Mouse (Mus musculus) embryonic facial prominence, embryonic 10.5 days (tissue): ENCODE measurements at regions not wholly inside any gene's neighbourhood (a gene's known extent, or its start where the extent isn't known, plus 50 kb on each side); places are given as distances from the start of the nearest gene placed in this dataset.

Source experiments
- DNase-seq: peaks from one replicate; pipeline ENCODE4 v3.0.0-alpha.2; 2017; ENCODE audit warnings: low spot score
- H3K27ac ChIP-seq: fragments of 300-500 bp; sonication (generic); replicated peaks from 2 replicates; pipeline ENCODE4 v1.5.1; 2016; ENCODE audit warnings: mild to moderate bottlenecking
- H3K27me3 ChIP-seq: fragments of 300-500 bp; sonication (generic); replicated peaks from 2 replicates; pipeline ENCODE4 v1.6.1; 2016; ENCODE audit warnings: low read depth, mild to moderate bottlenecking; ENCODE audit not compliant: poor library complexity, severe bottlenecking
- H3K36me3 ChIP-seq: fragments of 300-500 bp; sonication (generic); replicated peaks from 2 replicates; pipeline ENCODE4 v1.6.1; 2016; ENCODE audit warnings: mild to moderate bottlenecking, moderate library complexity
- H3K4me1 ChIP-seq: fragments of 300-500 bp; sonication (generic); 2 replicates; pipeline ENCODE4 v1.6.1; 2016
- H3K4me3 ChIP-seq: fragments of 300-500 bp; sonication (generic); 2 replicates; pipeline ENCODE4 v1.5.1; 2016; ENCODE audit warnings: mild to moderate bottlenecking, moderate library complexity
- H3K9me3 ChIP-seq: fragments of 300-500 bp; sonication (generic); 2 replicates; pipeline ENCODE4 v1.6.1; 2016; ENCODE audit warnings: mild to moderate bottlenecking
- WGBS: fragments of 180-500 bp; shearing (Covaris S2); methylation state at CpG from one replicate; pipeline ENCODE4 v1.1.7; 2016; 5-methylcytosine and 5-hydroxymethylcytosine counted together

- no peak overlapping the region for H3K27ac ChIP-seq
- no peaks in the 10 kb centered on the region for H3K27me3 ChIP-seq
- peaks cover 31% of the 10 kb centered on the region for H3K4me1 ChIP-seq
- no peak for DNase-seq
- 79% methylated on average over 14 of the region's 14 CpGs for WGBS
- H3K4me3 ChIP-seq, result no peak overlapping the region
- no peaks in the 10 kb centered on the region for H3K36me3 ChIP-seq
- H3K9me3 ChIP-seq, result no peaks in the 10 kb centered on the region
Measured at GRCm38 (mm10) chr6:31079586-31080259, 120.8 kb upstream of the Klf14 start.

GRCm38 (mm10) chr6:31080279-31080678 lies 121.4 kb upstream of the Klf14 start:
- Histone ChIP-seq H3K36me3 (no peaks in the 10 kb centered on the region), H3K27me3 (no peaks in the 10 kb centered on the region), H3K4me1 (peaks cover 25% of the 10 kb centered on the region), H3K4me3 (no peak overlapping the region), H3K27ac (no peak overlapping the region), H3K9me3 (no peaks in the 10 kb centered on the region)
- no peak for DNase-seq
- WGBS, result 87% methylated on average over 4 of the region's 4 CpGs

- H3K27ac ChIP-seq, result no peak overlapping the region
- DNase-seq, result no peak
Measured at GRCm38 (mm10) chr6:31080691-31081090, 121.8 kb upstream of the Klf14 start.

GRCm38 (mm10) chr6:31081238-31081637 lies 122.4 kb upstream of the Klf14 start:
- 92% methylated on average over 9 of the region's 9 CpGs for WGBS
- H3K4me3 ChIP-seq, result no peak overlapping the region
- H3K4me1 ChIP-seq, result peaks cover 20% of the 10 kb centered on the region
- H3K27ac ChIP-seq, result no peak overlapping the region
- no peaks in the 10 kb centered on the region for H3K9me3 ChIP-seq
- no peaks in the 10 kb centered on the region for H3K27me3 ChIP-seq
- no peaks in the 10 kb centered on the region for H3K36me3 ChIP-seq
- no peak for DNase-seq

More at GRCm38 (mm10) chr6:31080691-31081090, 121.8 kb upstream of the Klf14 start:
- Histone ChIP-seq H3K4me1 (peaks cover 22% of the 10 kb centered on the region), H3K36me3 (no peaks in the 10 kb centered on the region), H3K27me3 (no peaks in the 10 kb centered on the region), H3K4me3 (no peak overlapping the region), H3K9me3 (no peaks in the 10 kb centered on the region)
- whole genome bisulfite sequencing, result 94% methylated on average over 9 of the region's 9 CpGs

- Histone ChIP-seq H3K27ac (no peak overlapping the region), H3K4me1 (peaks cover 16% of the 10 kb centered on the region), H3K4me3 (no peak overlapping the region), H3K27me3 (no peaks in the 10 kb centered on the region), H3K36me3 (no peaks in the 10 kb centered on the region), H3K9me3 (no peaks in the 10 kb centered on the region)
- 62% methylated on average over 7 of the region's 7 CpGs for WGBS
- no peak for DNase-seq
Measured at GRCm38 (mm10) chr6:31081988-31082387, 123.1 kb upstream of the Klf14 start.

GRCm38 (mm10) chr6:31082613-31083470 lies 124.0 kb upstream of the Klf14 start:
- Histone ChIP-seq H3K4me3 (no peak overlapping the region), H3K9me3 (no peaks in the 10 kb centered on the region), H3K36me3 (no peaks in the 10 kb centered on the region), H3K27ac (no peak overlapping the region), H3K4me1 (peaks cover 19% of the 10 kb centered on the region), H3K27me3 (no peaks in the 10 kb centered on the region)
- DNase-seq, result no peak
- 88% methylated on average over 10 of the region's 10 CpGs for WGBS

- WGBS, result 86% methylated on average over 6 of the region's 6 CpGs
- no peaks in the 10 kb centered on the region for H3K9me3 ChIP-seq
- no peak overlapping the region for H3K27ac ChIP-seq
- H3K27me3 ChIP-seq, result no peaks in the 10 kb centered on the region
- DNase-seq, result no peak
- H3K36me3 ChIP-seq, result no peaks in the 10 kb centered on the region
- H3K4me3 ChIP-seq, result no peak overlapping the region
- peaks cover 23% of the 10 kb centered on the region for H3K4me1 ChIP-seq
Measured at GRCm38 (mm10) chr6:31083701-31084100, 124.8 kb upstream of the Klf14 start.

GRCm38 (mm10) chr6:31085063-31085759 lies 126.3 kb upstream of the Klf14 start:
- Histone ChIP-seq H3K36me3 (no peaks in the 10 kb centered on the region), H3K27me3 (no peaks in the 10 kb centered on the region), H3K27ac (no peak overlapping the region), H3K4me1 (peaks cover 29% of the 10 kb centered on the region), H3K4me3 (no peak overlapping the region), H3K9me3 (no peaks in the 10 kb centered on the region)
- WGBS, result 86% methylated on average over 8 of the region's 8 CpGs
- no peak for DNase-seq

GRCm38 (mm10) chr6:31085760-31086108 lies 126.9 kb upstream of the Klf14 start:
- no peak overlapping the region for H3K27ac ChIP-seq
- 73% methylated on average over 9 of the region's 9 CpGs for WGBS
- H3K36me3 ChIP-seq, result no peaks in the 10 kb centered on the region
- H3K4me3 ChIP-seq, result no peak overlapping the region
- no peaks in the 10 kb centered on the region for H3K27me3 ChIP-seq
- no peak for DNase-seq
- H3K9me3 ChIP-seq, result no peaks in the 10 kb centered on the region
- H3K4me1 ChIP-seq, result peaks cover 29% of the 10 kb centered on the region

- H3K9me3 ChIP-seq, result no peaks in the 10 kb centered on the region
- no peak for DNase-seq
- H3K27ac ChIP-seq, result no peak overlapping the region
- no peaks in the 10 kb centered on the region for H3K27me3 ChIP-seq
- H3K4me3 ChIP-seq, result no peak overlapping the region
- no peaks in the 10 kb centered on the region for H3K36me3 ChIP-seq
- peaks cover 29% of the 10 kb centered on the region for H3K4me1 ChIP-seq
- 84% methylated on average over 5 of the region's 5 CpGs for WGBS
Measured at GRCm38 (mm10) chr6:31086283-31086682, 127.4 kb upstream of the Klf14 start.

- H3K27ac ChIP-seq, result no peak overlapping the region
- WGBS, result 78% methylated on average over 7 of the region's 7 CpGs
Measured at GRCm38 (mm10) chr6:31086798-31087360, 128.0 kb upstream of the Klf14 start.

GRCm38 (mm10) chr6:31087511-31087910 lies 128.6 kb upstream of the Klf14 start:
- DNase-seq, result no peak
- Histone ChIP-seq H3K27me3 (no peaks in the 10 kb centered on the region), H3K27ac (no peak overlapping the region), H3K4me1 (peaks cover 25% of the 10 kb centered on the region), H3K36me3 (no peaks in the 10 kb centered on the region), H3K4me3 (no peak overlapping the region), H3K9me3 (no peaks in the 10 kb centered on the region)
- 66% methylated on average over 4 of the region's 4 CpGs for WGBS

More at GRCm38 (mm10) chr6:31086798-31087360, 128.0 kb upstream of the Klf14 start:
- H3K4me1 ChIP-seq, result peaks cover 29% of the 10 kb centered on the region
- H3K27me3 ChIP-seq, result no peaks in the 10 kb centered on the region
- DNase-seq, result no peak
- no peaks in the 10 kb centered on the region for H3K9me3 ChIP-seq
- H3K4me3 ChIP-seq, result no peak overlapping the region
- H3K36me3 ChIP-seq, result no peaks in the 10 kb centered on the region
